Mouse (Mus musculus) monocyte, adult 5-6 weeks (primary cell): ENCODE results near the gene Tns2. TPM values are rescaled to one million over a fixed set of nuclear protein-coding genes. Genes with fewer than 3 reads are reported as not detected.
"Not testable (repeated sequence)": the region's sequence is repeated elsewhere in the genome, so short reads cannot be mapped to it uniquely, and the experiment has no call there.

ENCODE experiments used
- ATAC-seq: fragments of 153-309, 156-312 bp; replicated peaks from 2 replicates; pipeline ENCODE4 v1.8.0; 2017; ENCODE audit warnings: mild to moderate bottlenecking; ENCODE audit not compliant: low TSS enrichment, insufficient number of reproducible peaks, severe bottlenecking, poor library complexity, low FRiP score
- total RNA-seq: library from RNA; stranded (forward); fragments of 200-1000, 200-491, 200-594 nt; gene quantifications from 3 replicates; pipeline ENCODE4 v1.2.3, GENCODE M21; 2017

The Tns2 gene
- 5.7 TPM in 1 of 3 replicates, not detected in the others for total RNA-seq

GRCm38 (mm10) chr15:102100161-102100981 lies at the start of gene Tns2:
TSS of gene Tns2 (plus strand) at chr15:102100413.
- ATAC-seq, result no peak

GRCm38 (mm10) chr15:102051920-102052683 lies 48.1 kb upstream of the Tns2 start:
- ATAC-seq, result no peak

DNA sequence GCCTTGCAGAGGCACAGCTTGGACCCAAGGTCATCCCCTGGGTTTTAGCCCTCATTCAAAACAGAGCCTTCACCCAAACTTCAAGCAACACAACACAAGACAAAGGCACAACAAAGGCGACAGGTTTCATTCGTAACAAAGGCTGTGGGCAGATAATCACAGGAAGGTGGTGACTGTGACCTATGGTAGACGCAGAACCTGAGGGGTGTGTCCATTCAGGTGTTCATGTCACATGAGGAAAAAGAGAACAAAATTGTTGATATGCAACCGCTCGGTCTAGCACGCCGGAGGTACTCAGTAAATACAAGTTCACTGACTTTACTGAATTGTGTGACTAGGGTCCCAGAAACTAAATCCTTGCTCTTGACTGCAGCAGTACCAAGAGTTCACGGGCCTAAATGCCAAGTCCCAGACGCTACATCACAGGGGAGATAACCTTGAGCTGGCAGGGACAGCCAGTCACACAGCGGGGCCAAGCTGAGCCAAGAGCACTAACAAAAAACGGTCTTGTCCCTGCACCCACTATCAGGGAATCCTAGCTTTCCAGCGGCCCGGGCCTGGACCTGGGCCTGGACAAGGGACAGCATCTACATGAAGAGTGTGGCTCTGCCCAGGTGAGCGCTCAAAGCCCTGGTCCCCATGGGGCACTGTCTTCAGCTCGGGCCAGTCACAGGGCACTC lies 43.6 kb upstream of the Tns2 start:
- ATAC-seq, result no peak

DNA sequence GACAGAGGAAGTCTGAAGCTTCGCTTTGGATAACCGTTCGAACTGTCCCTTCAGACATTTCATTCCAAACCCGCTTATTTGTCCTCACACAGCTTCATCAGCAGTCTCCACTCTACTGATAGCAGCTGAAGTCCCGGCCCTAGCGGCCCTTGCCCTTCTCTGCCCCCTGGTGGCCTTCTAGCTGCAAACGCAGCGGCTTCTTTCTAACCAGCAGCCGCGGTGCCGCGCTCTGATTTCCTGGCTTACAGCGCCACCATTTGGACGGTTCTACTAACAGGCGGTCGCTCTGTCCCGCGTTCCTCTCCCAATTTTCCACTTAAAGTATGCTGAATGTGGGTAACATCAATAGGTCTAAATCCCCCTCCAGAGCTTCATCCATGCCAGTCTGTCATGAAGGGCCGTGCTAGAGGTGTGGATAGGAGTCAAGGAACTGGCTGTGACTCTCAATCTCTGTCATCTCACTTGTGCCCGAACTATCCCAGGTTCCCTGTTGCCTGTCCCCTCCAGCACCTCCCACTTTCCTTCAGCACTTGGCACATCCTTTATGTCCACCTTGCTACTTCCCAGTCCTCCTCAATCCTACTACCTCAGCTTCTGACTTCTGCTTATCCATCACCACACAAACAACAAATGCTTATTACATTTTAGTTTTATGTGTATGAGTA lies 34.4 kb upstream of the Tns2 start:
- peak; percentile 92 for ATAC-seq

DNA sequence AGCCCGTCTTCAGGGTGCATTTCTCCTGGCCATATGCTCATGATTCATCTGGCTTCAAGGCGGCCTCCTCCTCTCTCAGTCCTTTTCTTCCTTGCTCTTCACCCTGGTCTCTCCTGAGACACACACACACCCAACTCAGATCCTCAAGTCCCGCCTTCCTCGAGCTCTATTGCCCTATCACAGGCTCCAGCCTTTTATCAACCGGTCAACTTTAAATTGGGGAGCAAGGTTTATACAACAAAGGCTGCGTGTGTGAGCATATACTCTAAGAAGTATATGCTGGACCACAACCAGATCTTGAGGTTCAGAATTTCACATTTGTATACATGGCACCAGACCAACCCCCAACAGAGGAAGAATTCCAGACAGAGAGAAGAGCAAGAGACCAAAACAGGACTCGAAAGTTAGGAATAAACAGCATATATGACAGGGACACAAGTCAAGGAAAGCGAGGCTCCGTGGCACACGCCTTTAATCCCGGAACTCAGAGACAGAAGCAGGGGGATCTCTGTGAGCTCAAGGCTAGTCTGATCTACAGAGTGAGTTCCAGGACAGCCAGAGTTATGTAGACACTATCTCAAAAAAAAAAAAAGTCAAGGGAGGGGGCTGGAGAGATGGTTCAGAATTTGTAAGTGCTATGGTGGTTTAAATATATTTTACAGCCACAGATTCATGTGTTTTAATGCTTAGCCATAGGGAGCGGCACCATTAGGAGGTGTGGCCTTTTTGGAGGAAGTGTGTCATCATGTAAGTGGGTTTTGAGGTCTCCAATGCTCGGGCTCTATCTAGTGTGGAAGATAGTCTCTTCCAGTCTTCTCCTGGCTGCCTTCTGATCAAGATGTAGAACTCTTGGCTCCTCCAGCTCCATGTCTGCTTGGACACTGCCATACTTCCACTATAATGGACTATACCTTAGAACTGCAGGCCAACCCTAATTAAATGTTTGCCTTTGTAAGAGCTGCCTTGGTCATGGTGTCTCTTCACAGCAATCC lies 29.4 kb upstream of the Tns2 start:
- no peak for ATAC-seq

DNA sequence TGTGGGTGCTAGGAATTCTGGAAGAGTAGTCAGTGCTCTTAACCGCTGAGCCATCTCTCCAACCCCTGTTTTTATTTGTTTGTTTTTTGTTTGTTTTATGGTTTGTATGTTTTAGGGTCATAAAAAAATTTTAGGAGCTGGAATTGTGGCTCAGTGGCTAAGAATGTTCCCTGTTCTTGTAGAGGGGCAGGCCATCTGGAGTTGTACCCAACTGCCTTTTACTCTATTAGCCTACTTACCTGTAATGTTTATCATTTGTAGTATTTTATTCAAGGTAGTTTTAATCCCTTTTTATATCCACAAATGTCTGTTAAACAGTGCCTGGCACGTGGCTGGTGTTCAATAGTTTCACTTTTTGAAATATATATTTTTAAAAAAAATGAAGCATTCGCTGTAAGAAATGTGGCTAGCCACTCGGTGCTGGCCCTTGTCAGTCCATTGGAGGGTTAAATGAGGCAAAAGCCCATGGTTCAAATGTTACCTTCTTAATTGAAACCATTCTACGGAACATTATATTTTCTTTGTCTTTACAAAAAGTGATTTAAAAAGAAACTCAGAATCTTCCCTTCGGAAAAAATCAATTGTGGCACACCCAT lies 27.2 kb upstream of the Tns2 start:
- ATAC-seq, result no peak

DNA sequence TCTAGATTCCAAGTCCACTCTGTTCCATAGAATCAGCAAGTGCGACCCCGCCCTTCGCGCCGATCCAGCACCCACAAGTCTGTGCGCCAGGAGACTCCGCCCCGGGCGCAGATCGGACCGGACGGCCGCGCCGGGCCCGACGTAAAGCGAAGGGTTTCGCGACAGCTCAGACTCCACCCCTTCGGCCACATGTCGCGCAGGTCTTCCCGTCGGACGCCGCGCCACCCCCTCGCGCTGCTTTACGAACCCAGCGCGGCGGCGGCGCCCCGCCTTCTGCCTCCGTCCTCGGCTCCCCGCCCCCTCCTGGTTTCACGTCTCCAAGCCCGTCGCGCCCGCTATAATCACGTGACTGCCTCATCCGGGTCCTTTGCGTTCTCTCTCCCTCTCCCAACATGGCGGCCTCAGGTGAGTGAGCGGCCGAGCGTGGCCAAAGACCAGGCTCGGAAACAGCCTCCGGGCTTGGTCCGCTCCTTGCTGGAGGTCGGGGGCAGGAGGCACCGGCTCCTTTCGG lies 26.6 kb upstream of the Tns2 start, which contains the start of gene Eif4b:
Gene Eif4b, plus strand, starts transcription at position 215 of the 511 bp plus-strand sequence.
- ATAC-seq, result peak; percentile 84

GRCm38 (mm10) chr15:102074070-102074731 lies 26.0 kb upstream of the Tns2 start:
- peak; percentile 19; the same call in 1 of the 2 replicates for ATAC-seq

DNA sequence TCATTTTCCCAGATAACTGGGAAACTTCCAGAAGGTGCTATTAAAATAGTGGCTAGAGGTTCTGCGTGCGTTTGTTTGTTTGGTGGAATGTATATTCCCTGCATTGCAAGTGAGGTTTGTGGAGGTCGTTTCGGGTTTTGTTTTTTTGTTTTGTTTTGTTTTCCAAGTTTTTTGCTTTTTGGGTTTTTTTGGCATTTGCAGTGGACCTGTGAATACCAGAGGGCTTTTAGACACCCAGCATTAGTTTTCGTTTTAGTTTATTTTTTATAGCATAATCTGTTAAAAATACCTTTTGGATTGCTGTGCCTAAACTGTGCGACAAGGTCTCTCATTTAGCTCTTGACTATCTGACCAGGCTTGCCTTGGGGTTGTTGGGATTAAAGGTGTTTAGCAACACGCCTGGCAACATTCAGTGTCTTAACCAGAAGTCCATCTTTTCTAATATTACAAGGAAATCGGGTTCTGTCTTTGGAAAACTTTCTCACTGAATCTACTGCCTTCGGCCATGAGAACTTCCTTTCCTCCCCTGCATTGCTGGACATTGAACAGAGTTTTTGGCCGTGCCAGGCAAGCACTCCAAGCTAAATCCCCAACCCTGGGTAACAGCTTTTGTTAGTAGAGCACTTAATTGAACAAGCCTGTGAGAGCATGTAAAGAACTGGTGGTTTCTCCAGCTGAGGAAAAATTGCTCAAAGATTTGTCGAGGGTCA lies 25.2 kb upstream of the Tns2 start:
- no peak for ATAC-seq

DNA sequence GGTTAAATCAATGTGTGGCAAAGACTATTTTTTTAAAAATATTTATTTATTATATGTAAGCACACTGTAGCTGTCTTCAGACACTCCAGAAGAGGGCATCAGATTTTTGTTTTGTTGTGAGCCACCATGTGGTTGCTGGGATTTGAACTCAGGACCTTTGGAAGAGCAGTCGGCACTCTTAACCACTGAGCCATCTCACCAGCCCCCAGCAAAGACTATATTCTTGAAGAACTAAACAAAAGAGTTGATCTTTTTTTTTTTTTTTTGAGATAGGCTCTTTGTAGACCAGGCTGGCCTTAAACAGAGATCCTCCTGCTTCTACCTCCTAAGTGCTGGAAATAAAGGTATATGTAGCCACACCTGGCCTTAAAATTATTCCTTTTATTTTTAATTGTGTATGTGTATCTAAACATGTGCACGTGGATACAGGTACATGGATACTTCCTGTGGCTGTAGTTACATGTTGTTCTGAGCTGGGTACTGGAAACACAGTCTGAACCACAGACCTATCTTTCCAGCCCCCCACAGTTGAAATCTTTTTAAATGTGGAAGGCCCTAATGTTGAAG lies 23.0 kb upstream of the Tns2 start:
- ATAC-seq, result no peak

- no peak for ATAC-seq
Observed at GRCm38 (mm10) chr15:102079221-102079620, 21.0 kb upstream of the Tns2 start.

DNA sequence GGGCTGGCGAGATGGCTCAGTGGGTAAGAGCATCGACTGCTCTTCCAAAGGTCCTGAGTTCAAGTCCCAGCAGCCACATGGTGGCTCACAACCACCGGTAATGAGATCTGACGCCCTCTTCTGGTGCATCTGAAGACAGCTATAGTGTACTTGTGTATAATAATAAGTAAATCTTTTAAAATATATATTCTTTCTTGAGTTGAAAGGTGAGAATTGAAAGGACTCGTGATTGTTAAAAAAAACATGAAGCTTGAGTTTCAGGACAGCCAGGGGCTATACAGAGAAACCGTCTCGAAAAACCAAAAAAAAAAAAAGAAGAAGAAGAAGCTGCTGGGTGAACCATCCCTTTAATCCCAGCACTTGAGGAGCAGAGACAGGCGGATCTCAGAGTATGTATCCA lies 20.3 kb upstream of the Tns2 start:
- not testable (repeated sequence) for ATAC-seq

DNA sequence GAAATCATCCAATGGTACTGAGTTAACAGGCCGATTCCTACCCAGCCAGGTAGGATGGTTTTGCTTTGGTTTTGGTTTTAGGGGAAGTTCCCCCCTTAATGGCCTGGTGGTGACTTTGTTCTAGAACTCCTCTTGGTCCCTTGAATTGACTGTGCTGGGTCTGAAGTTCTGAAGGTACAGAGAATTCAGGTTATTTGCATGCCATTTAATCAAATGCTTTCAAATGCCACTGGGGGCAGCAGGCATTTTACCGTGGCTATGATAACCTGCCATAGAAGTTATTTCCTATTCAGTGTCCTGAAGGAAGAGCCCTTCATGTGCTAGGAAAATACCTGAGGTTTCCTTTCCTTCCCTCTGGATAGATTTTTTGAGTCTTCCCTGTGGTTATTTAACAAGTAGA lies 19.8 kb upstream of the Tns2 start:
- ATAC-seq, result no peak

- no peak for ATAC-seq
Observed at GRCm38 (mm10) chr15:102082148-102082547, 18.1 kb upstream of the Tns2 start.

GRCm38 (mm10) chr15:102083028-102083427 lies 17.2 kb upstream of the Tns2 start:
- ATAC-seq, result no peak
